Mouse (Mus musculus): Measurements from ENCODE around the gene Crb1. TPM values are rescaled to one million over a fixed set of nuclear protein-coding genes. Genes with fewer than 3 reads are reported as not detected.
"Not testable (repeated sequence)": the region's sequence is repeated elsewhere in the genome, so short reads cannot be mapped to it uniquely, and the experiment has no call there.

The Crb1 gene
- polyA plus RNA-seq (2012; rRNA removed) = 0.08 TPM in 1 of 2 replicates, not detected in the other

DNA sequence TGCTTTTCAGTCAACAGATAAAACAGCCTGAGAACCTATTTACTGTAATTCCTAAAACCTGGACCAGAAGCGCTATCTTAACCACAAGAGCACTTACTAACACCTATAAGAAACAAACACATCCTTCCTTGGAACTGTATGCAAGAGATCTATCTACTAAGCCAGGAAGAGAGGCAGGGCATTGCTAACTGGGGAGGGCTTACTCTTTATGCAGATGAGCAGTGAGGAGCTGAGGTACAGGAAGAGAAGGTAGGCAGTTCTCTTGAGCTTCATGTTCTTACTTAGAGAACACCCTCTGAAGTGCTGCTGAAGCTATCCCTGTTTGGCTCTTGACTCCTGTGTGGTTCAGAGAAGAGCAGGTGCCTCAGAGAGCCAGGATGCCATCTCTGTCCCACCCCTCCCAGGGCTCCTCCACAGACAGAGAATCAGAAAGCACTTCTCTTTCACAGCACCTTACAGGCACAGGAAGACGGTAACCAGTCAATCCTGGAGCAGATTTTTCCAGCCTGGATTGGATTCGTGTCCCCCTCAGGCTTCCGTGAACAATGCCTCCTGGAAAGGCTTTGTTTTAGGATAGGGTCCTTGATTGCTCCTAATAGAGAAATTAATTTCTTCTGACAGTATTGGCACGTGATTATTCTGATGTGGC is at the start of gene Crb1:
TSS of gene Crb1 (minus strand) at position 463 of the 649 bp plus-strand sequence.
- Histone ChIP-seq H3K4me3 (ENCODE audit: low read depth, low read length) (no peak within 1 kb of the TSS), H3K27me3 (ENCODE audit: control insufficient read depth, insufficient read depth, low read length) (no peaks in the 10 kb centered on the region; the same call in 1 of the 2 replicates), H3K36me3 (ENCODE audit: control insufficient read depth, insufficient read depth, low read length) (no peaks in the 10 kb centered on the region), H3K4me1 (ENCODE audit: control insufficient read depth, insufficient read depth, insufficient read length, low read length) (no peaks in the 10 kb centered on the region), H3K27ac (ENCODE audit: insufficient read depth, low read depth, low read length) (no peak within 1 kb of the TSS)
- TF ChIP-seq CTCF (IDR thresholded peaks at IDR 0.05; ENCODE audit: extremely low read depth, insufficient read length, insufficient replicate concordance, low read depth, low read length) (no peak), POLR2A (IDR thresholded peaks at IDR 0.05; ENCODE audit: low read depth, low read length) (no peak)
- WGBS = 12% methylated on average over 5 of the region's 5 CpGs

DNA sequence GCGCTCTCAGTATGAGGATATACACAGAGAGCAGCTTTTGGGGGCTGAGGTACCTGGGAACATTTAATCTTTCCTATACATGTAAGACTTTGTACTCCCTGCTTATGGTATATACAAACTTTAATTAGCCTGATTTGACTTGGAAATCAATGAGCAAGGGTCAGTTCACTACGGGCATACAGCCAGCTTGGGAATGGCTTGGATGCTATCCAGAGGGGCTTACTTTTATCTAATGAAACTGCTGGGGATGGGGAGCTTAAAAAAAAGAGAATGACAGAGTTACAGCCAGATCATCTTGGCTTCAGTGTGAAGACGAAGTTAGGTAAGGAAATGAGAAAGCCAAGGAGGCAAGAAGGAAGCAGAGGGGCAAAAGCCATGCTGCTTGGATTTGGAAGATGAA is 48.1 kb upstream of the Crb1 start:
- Histone ChIP-seq H3K27ac (ENCODE audit: insufficient read depth, low read depth, low read length) (no peak overlapping the region), H3K36me3 (ENCODE audit: control insufficient read depth, insufficient read depth, low read length) (peaks cover 7% of the 10 kb centered on the region), H3K4me1 (ENCODE audit: control insufficient read depth, insufficient read depth, insufficient read length, low read length) (peaks cover 13% of the 10 kb centered on the region), H3K27me3 (ENCODE audit: control insufficient read depth, insufficient read depth, low read length) (no peaks in the 10 kb centered on the region), H3K4me3 (ENCODE audit: low read depth, low read length) (no peak overlapping the region)
- TF ChIP-seq CTCF (IDR thresholded peaks at IDR 0.05; ENCODE audit: extremely low read depth, insufficient read length, insufficient replicate concordance, low read depth, low read length) (no peak), POLR2A (IDR thresholded peaks at IDR 0.05; ENCODE audit: low read depth, low read length) (no peak)
- WGBS = 26% methylated on average over 3 of the region's 3 CpGs

DNA sequence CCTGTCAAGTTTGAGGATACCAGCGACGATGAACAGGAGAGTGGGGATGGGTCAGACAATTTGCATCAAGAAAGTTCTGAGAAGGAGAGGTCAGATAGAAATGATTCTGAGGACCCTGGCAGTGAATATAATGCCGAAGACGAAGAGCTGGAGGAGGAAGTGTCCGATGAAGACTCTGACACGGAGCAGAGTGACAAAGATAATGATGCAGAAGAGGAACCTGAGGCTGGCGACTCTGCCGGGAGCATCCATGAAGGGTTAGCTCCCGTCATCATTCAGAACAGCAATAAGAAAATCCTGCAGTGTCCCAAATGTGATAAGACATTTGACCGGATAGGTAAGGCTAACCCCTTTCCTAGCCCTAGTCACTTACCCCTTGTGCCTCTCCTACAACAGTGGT is 47.0 kb upstream of the Crb1 start:
- WGBS = 55% methylated on average over 10 of the region's 10 CpGs

DNA sequence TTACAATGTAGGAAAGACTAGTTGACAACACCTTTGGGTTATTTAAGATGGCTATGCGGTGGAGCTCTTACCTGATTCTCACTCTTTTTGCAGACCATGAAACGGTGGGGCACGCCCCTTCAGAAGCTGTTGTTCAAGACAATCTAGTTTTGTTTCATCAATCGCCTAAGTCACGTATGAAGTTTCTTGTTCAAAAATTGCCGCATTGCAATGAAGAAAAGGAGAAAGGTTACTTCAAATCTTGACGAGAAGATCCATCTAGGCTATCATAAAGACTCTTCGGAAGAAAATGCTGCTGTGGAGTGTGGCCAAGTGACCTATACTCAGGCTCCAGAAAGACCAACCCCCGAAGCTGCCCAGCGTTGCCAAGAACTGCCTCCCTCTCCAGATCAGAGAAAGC is 46.0 kb upstream of the Crb1 start:
- TF ChIP-seq POLR2A (IDR thresholded peaks at IDR 0.05; ENCODE audit: low read depth, low read length) (no peak), CTCF (IDR thresholded peaks at IDR 0.05; ENCODE audit: extremely low read depth, insufficient read length, insufficient replicate concordance, low read depth, low read length) (no peak)
- Histone ChIP-seq H3K36me3 (ENCODE audit: control insufficient read depth, insufficient read depth, low read length) (no peaks in the 10 kb centered on the region), H3K4me3 (ENCODE audit: low read depth, low read length) (peak overlapping the region; percentile 94; the same call in 1 of the 2 replicates), H3K27ac (ENCODE audit: insufficient read depth, low read depth, low read length) (no peak overlapping the region), H3K4me1 (ENCODE audit: control insufficient read depth, insufficient read depth, insufficient read length, low read length) (peaks cover 13% of the 10 kb centered on the region), H3K27me3 (ENCODE audit: control insufficient read depth, insufficient read depth, low read length) (no peaks in the 10 kb centered on the region)
- 5% methylated on average over 10 of the region's 10 CpGs for WGBS

More for the DNA sequence above, 47.0 kb upstream of the Crb1 start:
- TF ChIP-seq POLR2A (IDR thresholded peaks at IDR 0.05; ENCODE audit: low read depth, low read length) = no peak
- no peak for TF ChIP-seq CTCF (IDR thresholded peaks at IDR 0.05; ENCODE audit: extremely low read depth, insufficient read length, insufficient replicate concordance, low read depth, low read length)
- Histone ChIP-seq H3K4me1 (ENCODE audit: control insufficient read depth, insufficient read depth, insufficient read length, low read length) (peaks cover 13% of the 10 kb centered on the region), H3K27ac (ENCODE audit: insufficient read depth, low read depth, low read length) (no peak overlapping the region), H3K27me3 (ENCODE audit: control insufficient read depth, insufficient read depth, low read length) (no peaks in the 10 kb centered on the region), H3K4me3 (ENCODE audit: low read depth, low read length) (peak overlapping the region; percentile 17; the same call in 1 of the 2 replicates), H3K36me3 (ENCODE audit: control insufficient read depth, insufficient read depth, low read length) (peaks cover under 1% of the 10 kb centered on the region; the same call in 1 of the 2 replicates)

DNA sequence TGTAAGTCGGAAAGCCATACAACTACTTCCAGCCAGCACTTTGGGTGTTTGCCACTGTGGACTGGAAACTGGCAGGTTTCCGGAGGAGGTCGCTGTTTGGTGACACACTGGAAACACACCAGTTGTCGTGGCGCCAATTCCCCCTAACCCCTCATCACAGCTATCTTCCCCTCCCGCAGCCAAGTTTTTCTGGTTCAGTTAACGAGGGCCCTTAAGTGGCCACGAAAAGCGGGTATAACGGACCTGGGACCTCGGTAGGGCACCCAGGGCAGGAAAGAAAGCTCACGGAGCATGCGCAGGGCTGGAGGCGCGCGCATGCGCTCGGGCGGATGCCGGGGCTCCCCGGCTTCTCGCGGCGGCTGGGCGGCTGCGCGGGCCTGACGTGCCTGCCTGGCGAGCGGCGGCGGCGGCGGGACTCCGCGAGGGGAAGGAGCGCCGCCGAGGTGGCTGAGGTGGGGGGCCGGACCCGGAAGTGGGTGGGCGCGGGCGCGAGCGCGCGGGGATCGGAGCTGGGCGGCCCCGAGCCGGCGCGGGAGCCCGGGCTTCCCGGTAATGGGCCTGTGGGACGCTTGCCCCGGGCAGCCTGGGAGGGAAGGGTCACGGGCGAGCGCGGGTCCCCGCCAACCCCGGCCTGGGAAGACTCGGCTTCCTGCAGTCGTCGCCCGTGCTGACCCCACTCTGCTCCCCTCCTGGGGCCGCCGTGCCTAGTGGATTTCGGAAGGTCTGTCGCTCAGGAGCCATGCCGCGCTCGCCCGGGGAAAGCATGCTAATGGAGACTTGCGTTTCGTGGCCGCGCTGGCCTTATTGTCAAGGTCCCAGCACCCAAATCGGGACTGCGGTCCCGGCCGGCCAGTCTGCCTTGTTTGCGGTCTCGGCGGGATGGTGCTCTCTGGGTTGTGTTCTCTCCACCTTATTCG is 45.2 kb upstream of the Crb1 start, which contains the start of gene Zbtb41:
TSS of gene Zbtb41 (plus strand) at position 414 of the 917 bp plus-strand sequence.
- peak within 1 kb of the TSS; percentile 32 for H3K27ac ChIP-seq (ENCODE audit: insufficient read depth, low read depth, low read length)
- no peaks in the 10 kb centered on the region for H3K27me3 ChIP-seq (ENCODE audit: control insufficient read depth, insufficient read depth, low read length)
- H3K36me3 ChIP-seq (ENCODE audit: control insufficient read depth, insufficient read depth, low read length) = no peaks in the 10 kb centered on the region
- peaks cover 13% of the 10 kb centered on the region for H3K4me1 ChIP-seq (ENCODE audit: control insufficient read depth, insufficient read depth, insufficient read length, low read length)
- WGBS = under 1% methylated on average over 87 of the region's 88 CpGs
- peak within 1 kb of the TSS; percentile 94 for H3K4me3 ChIP-seq (ENCODE audit: low read depth, low read length)
- TF ChIP-seq POLR2A (IDR thresholded peaks at IDR 0.05; ENCODE audit: low read depth, low read length) (peak; percentile 58), CTCF (IDR thresholded peaks at IDR 0.05; ENCODE audit: extremely low read depth, insufficient read length, insufficient replicate concordance, low read depth, low read length) (peak; percentile 68; the same call in 1 of the 2 replicates)

DNA sequence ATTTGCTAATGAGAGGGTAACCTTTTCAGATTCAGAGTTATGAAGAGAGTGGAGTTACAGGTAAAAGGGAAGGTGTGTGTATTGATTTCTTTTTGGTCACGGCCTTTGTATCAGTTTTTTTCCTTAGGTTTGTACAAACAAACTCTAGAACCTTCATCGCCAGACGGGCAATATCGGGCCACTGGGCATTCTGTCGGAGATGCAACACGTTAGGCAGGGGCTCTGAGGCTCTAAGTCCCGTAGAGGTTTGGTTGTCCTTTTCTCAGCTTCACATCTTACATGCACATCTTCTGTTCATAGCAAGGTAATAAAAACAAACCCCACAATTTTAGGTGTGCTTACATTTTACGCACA is 44.6 kb upstream of the Crb1 start:
- TF ChIP-seq CTCF (IDR thresholded peaks at IDR 0.05; ENCODE audit: extremely low read depth, insufficient read length, insufficient replicate concordance, low read depth, low read length) = no peak
- TF ChIP-seq POLR2A (IDR thresholded peaks at IDR 0.05; ENCODE audit: low read depth, low read length) = no peak
- Histone ChIP-seq H3K4me3 (ENCODE audit: low read depth, low read length) (peak overlapping the region; percentile 94), H3K36me3 (ENCODE audit: control insufficient read depth, insufficient read depth, low read length) (no peaks in the 10 kb centered on the region), H3K27me3 (ENCODE audit: control insufficient read depth, insufficient read depth, low read length) (no peaks in the 10 kb centered on the region), H3K27ac (ENCODE audit: insufficient read depth, low read depth, low read length) (no peak overlapping the region), H3K4me1 (ENCODE audit: control insufficient read depth, insufficient read depth, insufficient read length, low read length) (peaks cover 13% of the 10 kb centered on the region)
- WGBS = 1% methylated on average over 8 of the region's 8 CpGs

DNA sequence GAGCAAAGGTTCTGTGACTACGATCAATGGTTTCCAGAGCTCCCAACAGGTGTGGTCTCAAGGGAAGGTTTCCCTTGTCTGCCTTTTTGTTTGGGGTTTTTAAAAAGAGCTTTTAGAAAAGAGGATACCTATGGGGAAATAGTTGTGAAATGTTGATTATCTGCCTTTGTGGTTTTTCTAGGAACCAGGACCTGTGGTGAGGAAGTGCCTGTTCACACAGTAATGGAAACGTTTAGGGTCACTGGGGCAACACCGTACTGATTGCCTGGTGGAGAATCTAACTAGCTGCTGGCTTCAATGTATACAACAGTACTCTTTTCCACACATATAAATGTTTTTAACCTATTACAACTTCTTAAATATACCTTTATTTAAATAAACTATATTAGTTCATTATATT is 36.6 kb upstream of the Crb1 start:
- 74% methylated on average over 3 of the region's 3 CpGs for WGBS
- no peak overlapping the region for H3K4me3 ChIP-seq (ENCODE audit: low read depth, low read length)
- TF ChIP-seq CTCF (IDR thresholded peaks at IDR 0.05; ENCODE audit: extremely low read depth, insufficient read length, insufficient replicate concordance, low read depth, low read length) (no peak), POLR2A (IDR thresholded peaks at IDR 0.05; ENCODE audit: low read depth, low read length) (no peak)
- no peak overlapping the region for H3K27ac ChIP-seq (ENCODE audit: insufficient read depth, low read depth, low read length)
- H3K36me3 ChIP-seq (ENCODE audit: control insufficient read depth, insufficient read depth, low read length) = no peaks in the 10 kb centered on the region
- H3K27me3 ChIP-seq (ENCODE audit: control insufficient read depth, insufficient read depth, low read length) = no peaks in the 10 kb centered on the region
- no peaks in the 10 kb centered on the region for H3K4me1 ChIP-seq (ENCODE audit: control insufficient read depth, insufficient read depth, insufficient read length, low read length)

DNA sequence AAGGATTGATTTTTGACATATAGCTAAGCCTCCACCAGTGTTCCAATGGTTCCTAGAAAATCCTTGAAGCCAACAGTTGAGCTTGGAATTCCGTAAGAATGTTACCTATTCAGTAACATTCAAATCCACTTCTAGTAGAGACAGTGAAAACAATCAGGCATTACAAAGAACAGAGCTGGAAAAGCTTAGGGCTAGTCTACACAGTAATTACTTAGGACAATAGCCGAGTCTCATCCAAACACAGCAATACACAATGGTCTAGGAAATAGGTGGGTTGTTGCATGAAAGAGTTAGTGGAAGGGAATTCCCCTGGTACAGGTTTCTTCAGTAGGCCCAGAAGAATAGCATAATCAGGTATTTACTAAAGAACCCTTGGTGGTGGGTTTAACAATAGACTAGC is 35.5 kb upstream of the Crb1 start:
- H3K4me3 ChIP-seq (ENCODE audit: low read depth, low read length); H3K27ac ChIP-seq (ENCODE audit: insufficient read depth, low read depth, low read length); H3K27me3 ChIP-seq (ENCODE audit: control insufficient read depth, insufficient read depth, low read length); H3K4me1 ChIP-seq (ENCODE audit: control insufficient read depth, insufficient read depth, insufficient read length, low read length); H3K36me3 ChIP-seq (ENCODE audit: control insufficient read depth, insufficient read depth, low read length): not testable (repeated sequence)
- 84% methylated on average over 2 of the region's 2 CpGs for WGBS

Data from small intestine, adult 2 months (tissue).